11 mouse cellular contexts compared by ENCODE assay signal in genomic region chr11:96931327-96932062, GRCm38 (mm10). TPM values are rescaled to one million over a fixed set of nuclear protein-coding genes. Genes with fewer than 3 reads are reported as not detected.
DNase-seq lines count a peak whose midpoint lies in the region; ATAC-seq and TF ChIP-seq lines count a peak whose summit lies in the region.
"Had no signal": no experiment of that assay in that cellular context is flagged by ENCODE, and none has a peak within 500 bp of the region (broad histone marks: within the 10 kb centered on the region; RNA-seq: fewer than 3 reads in every experiment).

No protein-coding gene starts in this region.

- H3K4me3 ChIP-seq in kidney, embryonic 14.5 days (ENCODE audit: low read length): no peak overlapping the region
- no peak overlapping the region for H3K4me3 ChIP-seq in liver, embryonic 16.5 days (ENCODE audit: low read depth, low read length)
- H3K4me3 ChIP-seq in stomach, postnatal 0 days (ENCODE audit: low read depth, low read length): peak overlapping the region; percentile 3; the same call in 1 of the 2 replicates
- no peak overlapping the region for H3K4me3 ChIP-seq in hindbrain, postnatal 0 days (ENCODE audit: low read length)
- H3K4me3 ChIP-seq in midbrain, embryonic 15.5 days: no peak overlapping the region
- H3K4me3 ChIP-seq: hindbrain, embryonic 10.5 days had no signal

- H3K4me2 ChIP-seq in kidney, embryonic 14.5 days (replicated peaks; ENCODE audit: low read depth, low read length): no peak overlapping the region
- H3K4me2 ChIP-seq in liver, embryonic 16.5 days (ENCODE audit: low read depth, low read length): no peak overlapping the region
- H3K4me2 ChIP-seq in stomach, postnatal 0 days (replicated peaks; ENCODE audit: low read depth): peak overlapping the region; percentile 38
- H3K4me2 ChIP-seq in hindbrain, postnatal 0 days (ENCODE audit: low read depth, low read length): no peak overlapping the region
- no peak overlapping the region for H3K4me2 ChIP-seq in midbrain, embryonic 15.5 days

- no peak overlapping the region for H3K27ac ChIP-seq in kidney, embryonic 14.5 days (ENCODE audit: low read depth, low read length)
- H3K27ac ChIP-seq in liver, embryonic 16.5 days (ENCODE audit: low read length): peak overlapping the region; percentile 70
- peak overlapping the region; percentile 82 for H3K27ac ChIP-seq in stomach, postnatal 0 days (replicated peaks)
- H3K27ac ChIP-seq in hindbrain, postnatal 0 days: no peak overlapping the region
- no peak overlapping the region for H3K27ac ChIP-seq in midbrain, embryonic 15.5 days
- H3K27ac ChIP-seq: hindbrain, embryonic 10.5 days had no signal

- WGBS in kidney, embryonic 14.5 days: 47% methylated on average over 8 of the region's 8 CpGs
- 65% methylated on average over 8 of the region's 8 CpGs for WGBS in liver, embryonic 16.5 days (ENCODE audit: insufficient replicate concordance)
- WGBS in stomach, postnatal 0 days: 41% methylated on average over 8 of the region's 8 CpGs
- 57% methylated on average over 8 of the region's 8 CpGs for WGBS in hindbrain, postnatal 0 days
- 65% methylated on average over 8 of the region's 8 CpGs for WGBS in midbrain, embryonic 15.5 days

- H3K9ac ChIP-seq in kidney, embryonic 14.5 days (ENCODE audit: low read depth, low read length): no peak overlapping the region
- H3K9ac ChIP-seq in liver, embryonic 16.5 days (ENCODE audit: low read depth, low read length): peak overlapping the region; percentile 37
- H3K9ac ChIP-seq in stomach, postnatal 0 days (ENCODE audit: low read length): peak overlapping the region; percentile 13
- H3K9ac ChIP-seq in hindbrain, postnatal 0 days (replicated peaks; ENCODE audit: low read length): no peak overlapping the region
- no peak overlapping the region for H3K9ac ChIP-seq in midbrain, embryonic 15.5 days

- TF ChIP-seq CTCF in stomach, postnatal 0 days (IDR thresholded peaks at IDR 0.05; ENCODE audit: low read depth): no peak
- no peak for TF ChIP-seq CTCF in hindbrain, postnatal 0 days (IDR thresholded peaks at IDR 0.05; ENCODE audit: low read depth)

- ATAC-seq in kidney, embryonic 14.5 days (ENCODE audit: low FRiP score, low TSS enrichment): no peak
- ATAC-seq in liver, embryonic 16.5 days (ENCODE audit: low read depth): no peak
- peak; percentile 34 for ATAC-seq in stomach, postnatal 0 days (ENCODE audit: low FRiP score, low TSS enrichment)
- no peak for ATAC-seq in hindbrain, postnatal 0 days
- ATAC-seq in midbrain, embryonic 15.5 days (replicated peaks): no peak

- TF ChIP-seq EP300 in stomach, postnatal 0 days (optimal IDR thresholded peaks at IDR 0.05): no peak

- H3K36me3 ChIP-seq in kidney, embryonic 14.5 days (ENCODE audit: control insufficient read depth, insufficient read depth, low read length): no peaks in the 10 kb centered on the region
- H3K36me3 ChIP-seq in liver, embryonic 16.5 days (ENCODE audit: control insufficient read depth, insufficient read depth): peaks cover under 1% of the 10 kb centered on the region; the same call in 1 of the 2 replicates
- H3K36me3 ChIP-seq in stomach, postnatal 0 days (ENCODE audit: control insufficient read depth, insufficient read depth, low read length): no peaks in the 10 kb centered on the region
- H3K36me3 ChIP-seq in hindbrain, postnatal 0 days (ENCODE audit: insufficient read depth, low read length): no peaks in the 10 kb centered on the region
- no peaks in the 10 kb centered on the region for H3K36me3 ChIP-seq in midbrain, embryonic 15.5 days (replicated peaks)
- H3K36me3 ChIP-seq: hindbrain, embryonic 10.5 days had no signal

- DNase-seq in kidney, adult 11 months: peak; percentile 80
- DNase-seq in kidney, adult 18-20 months: peak; percentile 85
- DNase-seq in stomach, postnatal 0 days (ENCODE audit: low spot score): peak; percentile 92
- no peak for DNase-seq in hindbrain, postnatal 0 days (ENCODE audit: low spot score)
- DNase-seq: thymus, postnatal 25 days had no signal

- H3K4me1 ChIP-seq in kidney, embryonic 14.5 days (ENCODE audit: control insufficient read depth, insufficient read depth, low read length): peaks cover 17% of the 10 kb centered on the region
- H3K4me1 ChIP-seq in liver, embryonic 16.5 days (ENCODE audit: control insufficient read depth, low read depth, low read length): peaks cover 87% of the 10 kb centered on the region
- no peaks in the 10 kb centered on the region for H3K4me1 ChIP-seq in stomach, postnatal 0 days (replicated peaks; ENCODE audit: control insufficient read depth, insufficient read depth)
- no peaks in the 10 kb centered on the region for H3K4me1 ChIP-seq in hindbrain, postnatal 0 days (ENCODE audit: insufficient read depth, low read length)
- no peaks in the 10 kb centered on the region for H3K4me1 ChIP-seq in midbrain, embryonic 15.5 days

- H3K27me3 ChIP-seq in kidney, embryonic 14.5 days (ENCODE audit: control insufficient read depth, insufficient read depth, low read length): no peaks in the 10 kb centered on the region
- H3K27me3 ChIP-seq in liver, embryonic 16.5 days (ENCODE audit: control insufficient read depth, insufficient read depth, low read depth, low read length): no peaks in the 10 kb centered on the region
- no peaks in the 10 kb centered on the region for H3K27me3 ChIP-seq in stomach, postnatal 0 days (ENCODE audit: control insufficient read depth, insufficient read depth, low read length)
- no peaks in the 10 kb centered on the region for H3K27me3 ChIP-seq in hindbrain, postnatal 0 days (ENCODE audit: insufficient read depth, low read length)
- H3K27me3 ChIP-seq in midbrain, embryonic 15.5 days (replicated peaks): peaks cover 18% of the 10 kb centered on the region; the same call in 1 of the 2 replicates

- H3K9me3 ChIP-seq in kidney, embryonic 14.5 days (ENCODE audit: control insufficient read depth, low read length): no peaks in the 10 kb centered on the region
- no peaks in the 10 kb centered on the region for H3K9me3 ChIP-seq in liver, embryonic 16.5 days (replicated peaks; ENCODE audit: control insufficient read depth, low read length)
- no peaks in the 10 kb centered on the region for H3K9me3 ChIP-seq in stomach, postnatal 0 days (ENCODE audit: control insufficient read depth, low read length)
- no peaks in the 10 kb centered on the region for H3K9me3 ChIP-seq in hindbrain, postnatal 0 days (ENCODE audit: low read length)
- no peaks in the 10 kb centered on the region for H3K9me3 ChIP-seq in midbrain, embryonic 15.5 days
- H3K9me3 ChIP-seq: G1E; hindbrain, embryonic 10.5 days had no signal

RNA-seq across cellular contexts. Expression of gene Prr15l, which starts 3.6 kb away (rescaled TPM):
- 33.7 and 36.3 TPM in 2 replicates for polyA plus RNA-seq in kidney, embryonic 14.5 days (2014; fragmentation: Nextera tagmentation; extraction: Ambion mirVana)
- polyA plus RNA-seq in liver, embryonic 16.5 days (2015; fragmentation: Nextera tagmentation; extraction: Ambion mirVana): 4.8 and 7.1 TPM in 2 replicates
- polyA plus RNA-seq in stomach, postnatal 0 days (2015; fragmentation: Nextera tagmentation; extraction: Ambion mirVana): 112 and 116 TPM in 2 replicates
- 0.10 and 0.75 TPM in 2 replicates for total RNA-seq in hindbrain, postnatal 0 days (2014; rRNA removed)
- polyA plus RNA-seq in hindbrain, postnatal 0 days (2015; fragmentation: Nextera tagmentation; extraction: Ambion mirVana): 0.19 and 0.71 TPM in 2 replicates
- polyA plus RNA-seq in midbrain, embryonic 15.5 days (2015; fragmentation: Nextera tagmentation; extraction: Ambion mirVana): 0.17 and 0.30 TPM in 2 replicates
- polyA plus RNA-seq: frontal cortex, adult 2 months had no signal

RNA-seq across cellular contexts. Expression of gene Pnpo, which starts 12.3 kb away (rescaled TPM):
- 17.3 and 28.0 TPM in 2 replicates for polyA plus RNA-seq in kidney, embryonic 14.5 days (2014; fragmentation: Nextera tagmentation; extraction: Ambion mirVana)
- polyA plus RNA-seq in liver, embryonic 16.5 days (2015; fragmentation: Nextera tagmentation; extraction: Ambion mirVana): 688 and 719 TPM in 2 replicates
- polyA plus RNA-seq in stomach, postnatal 0 days (2015; fragmentation: Nextera tagmentation; extraction: Ambion mirVana): 56.7 and 57.1 TPM in 2 replicates
- total RNA-seq in hindbrain, postnatal 0 days (2014; rRNA removed): 31.5 and 37.2 TPM in 2 replicates
- 37.3 and 38.3 TPM in 2 replicates for polyA plus RNA-seq in hindbrain, postnatal 0 days (2015; fragmentation: Nextera tagmentation; extraction: Ambion mirVana)
- polyA plus RNA-seq in midbrain, embryonic 15.5 days (2015; fragmentation: Nextera tagmentation; extraction: Ambion mirVana): 28.7 and 29.7 TPM in 2 replicates

RNA-seq across cellular contexts. Expression of gene Cdk5rap3, which starts 15.2 kb away (rescaled TPM):
- 66.9 and 69.1 TPM in 2 replicates for polyA plus RNA-seq in kidney, embryonic 14.5 days (2014; fragmentation: Nextera tagmentation; extraction: Ambion mirVana)
- 36.9 and 38.8 TPM in 2 replicates for polyA plus RNA-seq in liver, embryonic 16.5 days (2015; fragmentation: Nextera tagmentation; extraction: Ambion mirVana)
- 61.7 and 64.9 TPM in 2 replicates for polyA plus RNA-seq in stomach, postnatal 0 days (2015; fragmentation: Nextera tagmentation; extraction: Ambion mirVana)
- 44.9 and 56.5 TPM in 2 replicates for total RNA-seq in hindbrain, postnatal 0 days (2014; rRNA removed)
- polyA plus RNA-seq in hindbrain, postnatal 0 days (2015; fragmentation: Nextera tagmentation; extraction: Ambion mirVana): 77.1 and 87.8 TPM in 2 replicates
- 88.2 and 91.7 TPM in 2 replicates for polyA plus RNA-seq in midbrain, embryonic 15.5 days (2015; fragmentation: Nextera tagmentation; extraction: Ambion mirVana)

RNA-seq across cellular contexts. Expression of gene Sp2, which starts 51.3 kb away (rescaled TPM):
- polyA plus RNA-seq in kidney, embryonic 14.5 days (2014; fragmentation: Nextera tagmentation; extraction: Ambion mirVana): 13.3 and 23.9 TPM in 2 replicates
- polyA plus RNA-seq in liver, embryonic 16.5 days (2015; fragmentation: Nextera tagmentation; extraction: Ambion mirVana): 15.8 and 18.6 TPM in 2 replicates
- 5.8 and 7.1 TPM in 2 replicates for polyA plus RNA-seq in stomach, postnatal 0 days (2015; fragmentation: Nextera tagmentation; extraction: Ambion mirVana)
- total RNA-seq in hindbrain, postnatal 0 days (2014; rRNA removed): 7.3 and 8.8 TPM in 2 replicates
- 11.9 and 14.4 TPM in 2 replicates for polyA plus RNA-seq in hindbrain, postnatal 0 days (2015; fragmentation: Nextera tagmentation; extraction: Ambion mirVana)
- 16.2 and 17.3 TPM in 2 replicates for polyA plus RNA-seq in midbrain, embryonic 15.5 days (2015; fragmentation: Nextera tagmentation; extraction: Ambion mirVana)

Comparison
In these comparisons a context has a peak if more than half of its experiments do, and no peak if none do; other contexts are left out.
1. H3K27ac ChIP-seq: peak in liver, embryonic 16.5 days (single experiment) and stomach, postnatal 0 days (single experiment); none in kidney, embryonic 14.5 days (single experiment), hindbrain, postnatal 0 days (single experiment) and midbrain, embryonic 15.5 days (single experiment).
2. H3K9ac ChIP-seq: peak in liver, embryonic 16.5 days (single experiment) and stomach, postnatal 0 days (single experiment); none in kidney, embryonic 14.5 days (single experiment), hindbrain, postnatal 0 days (single experiment) and midbrain, embryonic 15.5 days (single experiment).
3. RNA of gene Pnpo, which starts 12.3 kb away (polyA plus RNA-seq): 688 to 719 TPM in liver, embryonic 16.5 days; 56.7 to 57.1 TPM in stomach, postnatal 0 days, 37.3 to 38.3 TPM in hindbrain, postnatal 0 days, 28.7 to 29.7 TPM in midbrain, embryonic 15.5 days and 17.3 to 28.0 TPM in kidney, embryonic 14.5 days; every median in the first group is over 10 times any median in the second.